Mouse (Mus musculus) brain, adult 2 months (tissue): ENCODE results near the gene Syt8.
"Not testable (repeated sequence)": the region's sequence is repeated elsewhere in the genome, so short reads cannot be mapped to it uniquely, and the experiment has no call there.

Experiments used
- DNase-seq: peaks from one replicate; pipeline ENCODE4 v3.0.0; 2011; ENCODE audit warnings: low read depth, low spot score

The Syt8 gene

GRCm38 (mm10) chr7:142434137-142434865 lies at the start of gene Syt8:
Syt8 (plus strand) TSS chr7:142434850.
- no peak for DNase-seq

- no peak for DNase-seq
Measured at GRCm38 (mm10) chr7:142385742-142386403, 48.8 kb upstream of the Syt8 start.

- DNase-seq: no peak
Measured at GRCm38 (mm10) chr7:142386621-142387201, 47.9 kb upstream of the Syt8 start.

GRCm38 (mm10) chr7:142387419-142388148 lies 47.1 kb upstream of the Syt8 start, which contains the start of gene Ctsd:
Ctsd (minus strand) TSS chr7:142388038.
- peak; percentile 99 for DNase-seq

GRCm38 (mm10) chr7:142388198-142388597 lies 46.5 kb upstream of the Syt8 start:
- no peak for DNase-seq

- no peak for DNase-seq
Measured at GRCm38 (mm10) chr7:142388740-142389139, 45.9 kb upstream of the Syt8 start.

GRCm38 (mm10) chr7:142389961-142390650 lies 44.5 kb upstream of the Syt8 start:
- DNase-seq: peak; percentile 35

GRCm38 (mm10) chr7:142391108-142391507 lies 43.5 kb upstream of the Syt8 start:
- no peak for DNase-seq

- DNase-seq: no peak
Measured at GRCm38 (mm10) chr7:142391609-142392008, 43.0 kb upstream of the Syt8 start.

GRCm38 (mm10) chr7:142393191-142393590 lies 41.5 kb upstream of the Syt8 start:
- DNase-seq: peak; percentile 40

- no peak for DNase-seq
Measured at GRCm38 (mm10) chr7:142394261-142395190, 40.1 kb upstream of the Syt8 start.

- DNase-seq: no peak
Measured at GRCm38 (mm10) chr7:142395472-142395871, 39.2 kb upstream of the Syt8 start.

- no peak for DNase-seq
Measured at GRCm38 (mm10) chr7:142396611-142397010, 38.0 kb upstream of the Syt8 start.

- peak; percentile 55 for DNase-seq
Measured at GRCm38 (mm10) chr7:142398052-142398451, 36.6 kb upstream of the Syt8 start.

- no peak for DNase-seq
Measured at GRCm38 (mm10) chr7:142399250-142399649, 35.4 kb upstream of the Syt8 start.

- peak; percentile 74 for DNase-seq
Measured at GRCm38 (mm10) chr7:142400112-142400749, 34.4 kb upstream of the Syt8 start.

GRCm38 (mm10) chr7:142400750-142401142 lies 33.9 kb upstream of the Syt8 start:
- DNase-seq: no peak

- peak; percentile 40 for DNase-seq
Measured at GRCm38 (mm10) chr7:142403591-142403990, 31.1 kb upstream of the Syt8 start.

- not testable (repeated sequence) for DNase-seq
Measured at GRCm38 (mm10) chr7:142405134-142405533, 29.5 kb upstream of the Syt8 start.

GRCm38 (mm10) chr7:142407935-142408334 lies 26.7 kb upstream of the Syt8 start:
- no peak for DNase-seq
